Mouse (Mus musculus) testis, adult 2 months (tissue): ENCODE results near the gene Syt3.

Source experiments
- CTCF ChIP-seq: fragments of 200-500 bp; IDR thresholded peaks from 2 replicates; pipeline ENCODE4 v1.5.1; 2012; ENCODE audit warnings: low read depth, mild to moderate bottlenecking, inconsistent platforms, low read length, moderate library complexity; ENCODE audit not compliant: control insufficient read depth, insufficient read depth, insufficient replicate concordance
- POLR2A ChIP-seq: fragments of 200-500 bp; IDR thresholded peaks from 2 replicates; pipeline ENCODE4 v1.6.1; 2012; ENCODE audit warnings: low read depth, mild to moderate bottlenecking, inconsistent platforms, low read length, moderate library complexity; ENCODE audit not compliant: control insufficient read depth

DNA sequence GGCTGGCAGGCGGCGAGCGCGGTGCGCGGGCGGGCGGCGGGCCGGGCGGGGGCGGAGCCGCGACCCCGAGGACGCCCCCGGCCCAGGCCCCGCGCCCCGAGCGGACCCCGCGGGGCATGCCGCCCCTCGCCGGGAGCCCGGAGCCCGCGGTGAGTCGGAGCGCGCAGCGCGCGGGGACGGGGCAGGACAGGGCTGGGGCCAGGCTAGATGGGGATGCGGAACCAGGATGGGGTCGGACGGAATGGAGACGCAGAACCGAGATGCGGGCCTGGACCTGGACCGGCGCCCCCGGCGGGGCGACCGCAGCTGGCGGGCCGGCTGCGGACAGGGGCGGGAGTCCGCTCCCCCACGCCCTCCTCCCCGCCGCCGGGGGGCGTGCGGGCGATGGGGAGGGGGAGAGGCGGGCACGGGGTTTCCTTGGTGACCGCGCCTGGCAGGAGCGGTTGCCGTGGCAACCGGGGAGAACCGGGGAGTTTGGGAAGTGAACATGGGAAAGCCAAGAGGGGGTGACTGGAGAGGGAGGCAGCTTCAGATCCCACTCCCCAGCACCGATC lies 45.1 kb downstream of the Syt3 start, which contains the start of gene Lrrc4b:
- TF ChIP-seq CTCF (no peak), POLR2A (no peak)
